Mouse (Mus musculus): ENCODE data around the gene Dagla.

DNA sequence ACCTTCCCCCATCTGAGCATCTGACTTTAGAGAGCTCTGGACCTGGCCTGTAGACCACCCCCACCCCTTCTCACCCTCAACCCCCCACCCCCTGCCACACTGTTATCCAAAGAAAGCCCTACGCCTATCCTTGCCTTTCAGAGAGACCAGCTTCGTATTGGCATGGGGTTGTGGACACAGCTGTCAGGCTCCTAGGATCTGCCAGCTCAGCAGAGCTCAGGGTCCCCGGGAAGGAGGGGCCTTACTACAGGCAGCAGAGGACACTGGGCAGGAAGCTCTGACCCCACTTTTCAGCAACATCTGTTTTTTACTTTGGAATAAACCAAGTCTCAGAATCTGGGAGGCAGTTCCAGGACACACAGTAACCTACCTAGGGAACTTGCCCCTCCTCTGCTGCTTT, 21.9 kb upstream of the Dagla start:
- TF ChIP-seq POLR2A (IDR thresholded peaks at IDR 0.05; ENCODE audit: insufficient read depth, low read depth, low read length): no peak
- TF ChIP-seq CTCF (IDR thresholded peaks at IDR 0.05; ENCODE audit: insufficient read depth, low read depth, low read length): no peak

Measured in olfactory bulb, adult 2 months (tissue).